Mouse (Mus musculus) midbrain, embryonic 16.5 days (tissue): ENCODE measurements around the gene Miga1. TPM values are rescaled to one million over a fixed set of nuclear protein-coding genes. Genes with fewer than 3 reads are reported as not detected.

Experiments used
- ATAC-seq: fragments of 200-750 bp; cut with Nextera tagmentation; 2 replicates; pipeline ENCODE4 v1.8.0; 2017; ENCODE audit warnings: moderate TSS enrichment
- H3K27ac ChIP-seq: fragments of 300-500 bp; sonication (generic); 2 replicates; pipeline ENCODE4 v1.5.1; 2014; ENCODE audit warnings: mild to moderate bottlenecking, low read length, mixed read lengths
- H3K27me3 ChIP-seq: fragments of 300-500 bp; sonication (generic); 2 replicates; pipeline ENCODE4 v1.6.1; 2014; ENCODE audit warnings: low read depth, low read length, mixed read lengths; ENCODE audit not compliant: control insufficient read depth, insufficient read depth
- H3K36me3 ChIP-seq: fragments of 300-500 bp; sonication (generic); 2 replicates; pipeline ENCODE4 v1.6.1; 2014; ENCODE audit warnings: mild to moderate bottlenecking, low read length, moderate library complexity, mixed read lengths; ENCODE audit not compliant: control insufficient read depth, insufficient read depth
- H3K4me1 ChIP-seq: fragments of 300-500 bp; sonication (generic); 2 replicates; pipeline ENCODE4 v1.6.1; 2014; ENCODE audit warnings: mild to moderate bottlenecking, low read length, mixed read lengths; ENCODE audit not compliant: control insufficient read depth, insufficient read depth
- H3K4me2 ChIP-seq: fragments of 300-500 bp; sonication (generic); 2 replicates; pipeline ENCODE4 v1.6.1; 2014; ENCODE audit warnings: mild to moderate bottlenecking, low read length, mixed read lengths
- H3K4me3 ChIP-seq: fragments of 300-500 bp; sonication (generic); 2 replicates; pipeline ENCODE4 v1.5.1; 2014; ENCODE audit warnings: low read depth, mild to moderate bottlenecking, low read length, moderate library complexity, mixed read lengths
- H3K9ac ChIP-seq: fragments of 300-500 bp; sonication (generic); 2 replicates; pipeline ENCODE4 v1.6.1; 2014; ENCODE audit warnings: low read depth, low read length, mixed read lengths
- H3K9me3 ChIP-seq: fragments of 300-500 bp; sonication (generic); replicated peaks from 2 replicates; pipeline ENCODE4 v1.6.1; 2014; ENCODE audit warnings: mild to moderate bottlenecking, low read length, mixed read lengths; ENCODE audit not compliant: control insufficient read depth, poor library complexity, severe bottlenecking
- WGBS: fragments of 180-500 bp; shearing (Covaris S2); extraction: QIAGEN DNeasy Blood & Tissue Kit; methylation state at CpG from one replicate; pipeline ENCODE4 v1.1.7; 2014; 5-methylcytosine and 5-hydroxymethylcytosine counted together
- polyA plus RNA-seq: library from polyadenylated mRNA; unstranded; fragments of >200 nt; fragmentation: Nextera tagmentation; extraction: Ambion mirVana; gene quantifications from 2 replicates; pipeline ENCODE4 v1.2.1, GENCODE M21; 2015

Miga1 gene
- polyA plus RNA-seq, 1 experiment from 2014 or later, result 19.3 TPM

DNA sequence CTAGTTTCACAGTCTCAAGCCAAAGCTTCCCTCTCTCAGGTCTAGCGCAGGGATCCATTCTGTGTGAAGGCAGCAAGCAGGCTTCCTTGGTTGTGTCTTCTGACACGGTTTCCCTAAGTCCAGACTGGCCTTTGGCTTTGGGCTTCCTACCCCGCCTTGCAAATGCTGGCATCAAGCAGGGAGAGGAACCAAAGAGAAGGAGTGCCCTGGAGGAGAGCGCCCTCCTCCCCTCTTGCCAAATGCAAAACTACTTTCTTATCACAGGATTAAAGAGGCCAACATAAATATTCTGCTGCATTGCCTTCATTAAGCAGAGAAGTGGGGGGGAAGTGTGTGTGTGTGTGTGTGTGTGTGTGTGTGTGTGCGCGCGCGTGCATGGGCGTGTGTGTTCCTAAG is 31.0 kb downstream of the Miga1 start:
- H3K27me3 ChIP-seq, result no peaks in the 10 kb centered on the region
- H3K4me3 ChIP-seq, result no peak overlapping the region
- H3K9ac ChIP-seq, result no peak overlapping the region
- no peak for ATAC-seq
- H3K9me3 ChIP-seq, result no peaks in the 10 kb centered on the region
- H3K4me2 ChIP-seq, result no peak overlapping the region
- peaks cover 7% of the 10 kb centered on the region; the same call in 1 of the 2 replicates for H3K36me3 ChIP-seq
- H3K4me1 ChIP-seq, result no peaks in the 10 kb centered on the region
- WGBS, result 91% methylated on average over 9 of the region's 9 CpGs
- no peak overlapping the region for H3K27ac ChIP-seq

DNA sequence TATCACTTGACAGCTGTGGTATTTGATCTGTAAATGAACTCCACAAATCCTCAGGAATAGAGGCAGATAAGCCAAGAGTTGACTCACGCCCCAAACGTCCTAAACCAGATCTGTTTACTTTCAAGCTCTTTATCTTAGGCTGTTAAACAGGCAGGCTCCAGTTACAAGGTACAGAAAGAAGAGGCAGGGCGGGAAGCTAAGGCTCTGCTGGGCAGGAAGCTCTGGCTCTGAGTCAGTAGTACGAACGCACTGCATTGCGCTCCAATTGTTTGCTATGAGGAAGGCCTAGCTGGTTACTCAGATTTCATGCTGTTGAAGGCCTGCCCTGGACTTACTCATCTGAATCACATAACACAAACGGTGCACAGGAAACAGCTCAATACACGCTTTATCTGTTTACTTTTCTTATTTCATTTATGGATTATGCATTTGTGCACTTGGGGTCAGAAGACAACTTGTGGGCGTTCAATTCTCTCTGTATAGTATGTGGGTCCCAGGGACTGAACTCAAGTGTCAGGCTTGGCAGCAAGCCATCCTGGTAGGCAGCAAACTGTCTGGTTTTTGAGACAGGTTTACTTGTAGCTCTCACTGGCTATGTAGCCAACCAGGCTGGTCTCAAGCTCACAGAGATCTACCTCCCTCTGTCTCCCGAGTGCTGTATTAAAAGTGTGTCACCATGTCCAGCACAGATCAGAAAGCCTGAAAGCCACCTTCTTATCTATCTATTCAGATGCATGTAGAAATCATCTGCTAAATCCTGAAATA is 31.5 kb downstream of the Miga1 start:
- Histone ChIP-seq H3K9me3 (no peaks in the 10 kb centered on the region), H3K4me2 (no peak overlapping the region), H3K27me3 (no peaks in the 10 kb centered on the region), H3K4me1 (no peaks in the 10 kb centered on the region), H3K36me3 (peaks cover 7% of the 10 kb centered on the region; the same call in 1 of the 2 replicates), H3K9ac (no peak overlapping the region), H3K27ac (no peak overlapping the region), H3K4me3 (no peak overlapping the region)
- 70% methylated on average over 10 of the region's 10 CpGs for WGBS
- ATAC-seq, result no peak

DNA sequence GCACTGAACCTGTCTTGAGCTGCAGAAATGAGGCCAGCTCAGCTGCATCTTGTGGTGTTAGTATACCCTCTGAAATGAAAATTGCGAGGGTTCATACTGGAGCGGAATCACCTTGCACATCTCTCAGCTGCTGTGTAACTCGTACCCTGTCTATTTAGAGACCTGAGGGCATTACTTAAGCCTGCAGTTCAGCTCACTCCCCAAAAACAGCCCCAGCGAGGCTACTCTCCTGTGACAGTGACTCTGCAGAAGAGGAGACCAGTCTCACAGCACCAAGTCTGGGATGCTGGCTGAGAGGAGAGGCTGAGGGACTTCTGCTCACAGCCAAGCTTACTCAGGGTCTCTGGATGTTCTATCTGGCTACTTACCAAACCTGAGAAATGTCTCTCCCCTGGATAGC is 34.2 kb downstream of the Miga1 start:
- Histone ChIP-seq H3K36me3 (peaks cover 5% of the 10 kb centered on the region; the same call in 1 of the 2 replicates), H3K4me1 (no peaks in the 10 kb centered on the region), H3K27ac (no peak overlapping the region), H3K4me2 (no peak overlapping the region), H3K9me3 (no peaks in the 10 kb centered on the region), H3K27me3 (no peaks in the 10 kb centered on the region), H3K9ac (no peak overlapping the region), H3K4me3 (no peak overlapping the region)
- no peak for ATAC-seq
- 90% methylated on average over 4 of the region's 4 CpGs for WGBS

DNA sequence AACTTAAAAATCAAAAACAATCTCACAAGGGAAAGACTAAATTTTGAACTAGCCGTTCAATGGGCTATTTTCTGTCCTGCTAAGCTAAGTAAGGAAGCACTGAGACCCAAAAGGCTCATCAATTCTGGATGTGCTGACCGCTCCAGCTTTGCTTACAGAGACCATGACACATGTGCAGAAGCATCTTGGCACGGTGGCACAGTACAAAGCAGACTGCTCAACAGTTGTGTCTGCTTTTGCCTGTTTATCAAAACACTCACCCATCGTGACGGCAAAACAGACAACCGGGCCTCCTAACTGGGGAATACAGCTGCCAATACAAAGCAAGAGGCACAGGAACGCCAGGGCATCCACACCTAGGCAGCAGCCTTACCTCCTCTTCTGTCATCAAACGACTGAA is 35.1 kb downstream of the Miga1 start:
- no peak for ATAC-seq
- 88% methylated on average over 8 of the region's 8 CpGs for whole genome bisulfite sequencing
- H3K9ac ChIP-seq, result no peak overlapping the region
- H3K36me3 ChIP-seq, result peaks cover 5% of the 10 kb centered on the region; the same call in 1 of the 2 replicates
- no peaks in the 10 kb centered on the region for H3K9me3 ChIP-seq
- H3K4me2 ChIP-seq, result no peak overlapping the region
- no peak overlapping the region for H3K27ac ChIP-seq
- no peak overlapping the region for H3K4me3 ChIP-seq
- H3K4me1 ChIP-seq, result no peaks in the 10 kb centered on the region
- H3K27me3 ChIP-seq, result no peaks in the 10 kb centered on the region

DNA sequence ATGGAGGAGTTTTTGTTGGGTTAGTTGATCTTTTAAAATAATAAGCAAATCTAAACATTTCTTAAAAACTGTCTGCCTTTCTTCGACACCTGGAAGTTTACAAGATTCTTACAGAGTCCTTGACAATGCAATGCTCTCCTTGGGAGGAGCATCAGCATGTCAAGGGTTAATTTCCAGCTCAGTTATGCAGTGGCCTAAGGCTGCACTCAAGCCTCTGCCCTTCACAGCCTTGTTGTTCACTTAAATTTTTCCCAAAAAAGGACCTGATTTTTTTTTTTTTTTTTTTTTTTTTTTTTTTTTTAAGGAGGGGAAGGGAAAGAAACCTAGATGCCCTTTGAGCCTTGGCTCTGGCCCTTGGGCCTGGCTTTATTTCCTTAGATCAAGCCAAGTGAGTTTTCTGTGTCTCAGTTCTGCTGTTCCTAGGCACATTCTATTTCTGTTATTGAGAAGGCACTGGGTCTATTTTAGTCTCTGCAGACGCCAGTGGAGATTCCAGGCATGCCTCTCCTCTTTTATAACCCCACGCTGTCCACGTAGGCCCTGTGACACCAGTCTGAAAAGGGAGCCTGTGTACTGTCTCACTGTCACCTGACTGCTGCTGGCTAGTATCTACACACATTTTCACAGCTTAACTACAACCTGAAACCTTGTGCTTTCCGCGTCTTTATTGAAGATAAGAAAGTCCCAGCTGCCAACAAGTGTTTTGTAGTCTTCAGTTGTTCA is 36.0 kb downstream of the Miga1 start:
- 78% methylated on average over 6 of the region's 6 CpGs for WGBS
- Histone ChIP-seq H3K9ac (no peak overlapping the region), H3K4me3 (no peak overlapping the region), H3K36me3 (peaks cover 5% of the 10 kb centered on the region; the same call in 1 of the 2 replicates), H3K4me1 (no peaks in the 10 kb centered on the region), H3K9me3 (no peaks in the 10 kb centered on the region), H3K4me2 (no peak overlapping the region), H3K27me3 (no peaks in the 10 kb centered on the region), H3K27ac (no peak overlapping the region)
- ATAC-seq, result no peak

DNA sequence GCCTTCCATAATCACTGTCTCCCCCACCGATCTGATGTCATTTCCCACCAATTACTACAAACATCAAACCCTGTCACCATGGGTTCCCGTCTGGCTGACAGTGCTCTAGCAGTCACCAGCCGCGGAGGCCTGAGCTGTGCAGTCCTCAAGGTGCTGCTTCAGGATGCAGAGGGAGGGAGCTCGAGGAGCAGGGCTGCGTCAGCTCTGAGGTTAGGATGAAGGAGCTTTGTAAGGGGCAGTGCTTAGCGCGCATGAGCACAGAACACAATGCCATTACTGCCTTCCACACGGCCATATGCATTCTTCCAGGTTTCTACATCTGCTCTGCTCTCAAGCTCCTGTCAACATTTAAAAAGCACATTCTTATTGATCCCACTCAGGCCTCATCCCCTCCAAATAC is 37.2 kb downstream of the Miga1 start:
- H3K36me3 ChIP-seq, result peaks cover 5% of the 10 kb centered on the region; the same call in 1 of the 2 replicates
- H3K9me3 ChIP-seq, result no peaks in the 10 kb centered on the region
- H3K9ac ChIP-seq, result no peak overlapping the region
- no peak overlapping the region for H3K4me2 ChIP-seq
- no peak overlapping the region for H3K4me3 ChIP-seq
- H3K27ac ChIP-seq, result no peak overlapping the region
- no peaks in the 10 kb centered on the region for H3K27me3 ChIP-seq
- ATAC-seq, result no peak
- no peaks in the 10 kb centered on the region for H3K4me1 ChIP-seq
- 77% methylated on average over 9 of the region's 9 CpGs for WGBS

DNA sequence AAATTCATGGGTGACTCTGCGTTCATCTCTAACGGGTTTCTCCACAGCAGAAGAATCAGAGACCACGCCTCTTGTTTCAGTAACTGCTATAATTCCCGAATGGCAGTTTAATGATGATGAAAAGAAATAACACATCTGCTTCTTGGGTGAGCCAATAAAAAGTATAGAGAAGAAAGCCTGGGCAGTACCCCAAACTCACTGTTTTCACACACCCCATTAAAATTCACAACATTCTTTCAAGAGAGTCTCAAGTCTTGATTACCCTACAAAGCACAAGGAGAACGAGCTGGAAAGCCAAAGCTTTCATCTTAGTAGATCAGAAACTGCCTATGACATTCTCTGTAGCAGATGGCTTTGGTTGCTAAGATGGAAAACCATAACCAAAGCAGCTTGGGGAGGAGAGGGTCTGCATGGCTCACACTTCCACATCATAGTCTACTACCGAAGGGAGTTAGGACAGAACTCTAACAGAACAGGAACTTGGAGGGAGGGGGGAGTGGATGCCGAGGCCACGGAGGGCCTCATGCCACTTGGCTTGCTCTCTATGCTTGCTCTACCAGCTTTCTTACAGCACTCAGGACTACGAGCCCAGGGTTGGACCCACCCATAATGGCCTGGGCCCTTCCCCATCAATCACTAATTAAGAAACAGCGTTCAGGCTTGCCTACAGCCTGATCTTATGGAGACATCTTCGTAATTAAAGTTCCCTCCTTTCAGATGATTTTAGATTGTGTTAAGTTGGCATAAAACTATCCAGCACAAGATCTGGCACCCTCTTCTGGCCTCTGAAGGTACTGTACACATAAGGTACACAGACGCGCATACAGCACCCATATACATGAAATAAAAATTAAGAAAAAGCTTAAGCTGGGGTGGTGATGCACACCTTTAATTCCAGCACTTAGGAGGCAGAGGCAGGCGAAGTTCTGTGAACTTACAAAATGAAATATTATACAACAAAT is 39.5 kb downstream of the Miga1 start:
- Histone ChIP-seq H3K4me1 (no peaks in the 10 kb centered on the region), H3K4me3 (no peak overlapping the region), H3K4me2 (no peak overlapping the region), H3K9ac (no peak overlapping the region), H3K36me3 (peaks cover 7% of the 10 kb centered on the region; the same call in 1 of the 2 replicates), H3K27ac (no peak overlapping the region), H3K9me3 (no peaks in the 10 kb centered on the region), H3K27me3 (no peaks in the 10 kb centered on the region)
- WGBS, result 93% methylated on average over 14 of the region's 14 CpGs
- no peak for ATAC-seq

DNA sequence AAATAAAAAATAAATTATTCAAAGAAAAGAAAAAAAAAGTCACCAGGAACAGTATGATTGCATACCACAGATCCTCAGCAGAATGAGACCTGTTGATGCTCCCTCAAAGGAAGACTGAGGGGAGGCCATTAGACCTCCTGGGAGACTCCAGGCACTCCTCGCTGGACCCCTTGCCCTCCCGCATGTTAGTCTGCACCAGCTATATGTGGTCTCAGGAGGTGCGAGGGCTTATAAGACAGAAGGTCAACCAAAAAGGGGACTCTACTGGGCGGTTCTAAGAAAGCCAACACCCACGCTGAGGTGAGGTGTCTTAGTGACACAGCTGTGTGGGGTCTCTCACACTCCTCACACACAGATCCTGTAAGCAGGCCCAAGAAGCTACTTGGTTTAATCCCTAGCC is 44.3 kb downstream of the Miga1 start:
- H3K4me3 ChIP-seq, result no peak overlapping the region
- no peak for ATAC-seq
- H3K27ac ChIP-seq, result no peak overlapping the region
- H3K36me3 ChIP-seq, result peaks cover 10% of the 10 kb centered on the region
- H3K27me3 ChIP-seq, result no peaks in the 10 kb centered on the region
- H3K4me1 ChIP-seq, result no peaks in the 10 kb centered on the region
- H3K9ac ChIP-seq, result no peak overlapping the region
- 97% methylated on average over 5 of the region's 5 CpGs for WGBS
- H3K9me3 ChIP-seq, result no peaks in the 10 kb centered on the region
- H3K4me2 ChIP-seq, result no peak overlapping the region
